Mouse (Mus musculus): ENCODE data around the gene Nucb2. TPM values are rescaled to one million over a fixed set of nuclear protein-coding genes. Genes with fewer than 3 reads are reported as not detected.

Gene Nucb2
- polyA plus RNA-seq, 1 experiment from 2014 or later = 2.8 TPM

- ATAC-seq (ENCODE audit: low read depth) (no peak), DNase-seq (no peak)
- no peak overlapping the region for H3K9ac ChIP-seq
- no peak overlapping the region for H3K4me3 ChIP-seq (replicated peaks)
- H3K36me3 ChIP-seq = no peaks in the 10 kb centered on the region
- 42% methylated on average over 3 of the region's 3 CpGs for WGBS (ENCODE audit: insufficient replicate concordance)
- H3K9me3 ChIP-seq (replicated peaks) = no peaks in the 10 kb centered on the region
- no peaks in the 10 kb centered on the region for H3K27me3 ChIP-seq
- no peaks in the 10 kb centered on the region for H3K4me1 ChIP-seq (replicated peaks)
- no peak overlapping the region for H3K27ac ChIP-seq
- H3K4me2 ChIP-seq = no peak overlapping the region
Measured at GRCm38 (mm10) chr7:116519805-116520204, 15.6 kb downstream of the Nucb2 start.

DNA sequence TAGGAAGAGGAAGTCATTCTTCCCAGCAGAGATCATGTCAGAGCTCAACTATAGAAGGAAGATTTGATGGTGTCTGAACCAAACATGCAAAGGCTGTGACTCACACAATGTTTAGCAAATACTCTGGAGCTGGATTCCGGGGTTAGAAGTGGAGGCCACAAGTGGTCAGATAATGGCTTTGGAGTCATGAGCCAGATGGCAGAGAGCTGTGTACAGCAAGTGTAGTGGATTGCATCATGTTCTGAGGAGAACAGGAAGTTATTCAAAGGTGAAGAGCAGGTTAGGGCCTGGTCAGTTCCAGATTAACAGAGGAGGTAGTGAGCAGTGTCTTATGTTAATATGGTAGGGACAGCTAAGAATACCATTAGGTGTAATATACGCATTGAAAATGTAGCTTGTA is 20.4 kb downstream of the Nucb2 start:
- H3K27me3 ChIP-seq = no peaks in the 10 kb centered on the region
- no peaks in the 10 kb centered on the region for H3K4me1 ChIP-seq (replicated peaks)
- ATAC-seq (ENCODE audit: low read depth) (no peak), DNase-seq (no peak)
- H3K9ac ChIP-seq = no peak overlapping the region
- no peak overlapping the region for H3K27ac ChIP-seq
- no peak overlapping the region for H3K4me3 ChIP-seq (replicated peaks)
- 54% methylated on average over 2 of the region's 2 CpGs for WGBS (ENCODE audit: insufficient replicate concordance)
- no peak overlapping the region for H3K4me2 ChIP-seq
- H3K9me3 ChIP-seq (replicated peaks) = no peaks in the 10 kb centered on the region
- no peaks in the 10 kb centered on the region for H3K36me3 ChIP-seq

DNA sequence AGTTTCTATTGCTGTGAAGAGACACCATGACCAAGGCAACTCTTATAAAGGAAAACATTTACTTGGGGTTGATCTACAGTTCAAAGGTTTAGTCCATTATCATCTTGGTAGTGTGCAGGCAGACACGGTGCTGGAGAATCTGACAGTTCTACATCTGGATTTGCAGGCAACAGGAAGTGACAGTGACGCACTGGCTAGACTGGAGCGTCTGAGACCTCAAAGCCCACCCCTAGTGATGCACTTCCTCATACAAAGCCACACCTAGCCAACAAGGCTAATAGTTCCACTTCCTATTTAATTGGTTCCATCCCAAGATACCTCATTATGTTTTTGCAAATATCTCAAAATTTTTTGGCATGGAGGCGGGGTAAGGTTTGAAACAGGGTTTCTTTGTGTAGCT is 25.6 kb downstream of the Nucb2 start:
- Histone ChIP-seq H3K27me3 (no peaks in the 10 kb centered on the region), H3K4me3 (replicated peaks) (no peak overlapping the region), H3K9me3 (replicated peaks) (no peaks in the 10 kb centered on the region), H3K4me1 (replicated peaks) (no peaks in the 10 kb centered on the region), H3K9ac (no peak overlapping the region), H3K36me3 (no peaks in the 10 kb centered on the region), H3K27ac (no peak overlapping the region), H3K4me2 (no peak overlapping the region)
- 36% methylated on average over 4 of the region's 4 CpGs for WGBS (ENCODE audit: insufficient replicate concordance)
- DNase-seq = no peak
- ATAC-seq (ENCODE audit: low read depth) = no peak

GRCm38 (mm10) chr7:116530470-116530869 is 26.3 kb downstream of the Nucb2 start:
- H3K4me1 ChIP-seq (replicated peaks) = no peaks in the 10 kb centered on the region
- ATAC-seq (ENCODE audit: low read depth) (no peak), DNase-seq (no peak)
- H3K4me2 ChIP-seq = no peak overlapping the region
- no peaks in the 10 kb centered on the region for H3K36me3 ChIP-seq
- H3K27ac ChIP-seq = no peak overlapping the region
- no peak overlapping the region for H3K4me3 ChIP-seq (replicated peaks)
- 72% methylated on average over 5 of the region's 5 CpGs for WGBS (ENCODE audit: insufficient replicate concordance)
- H3K9ac ChIP-seq = no peak overlapping the region
- H3K27me3 ChIP-seq = no peaks in the 10 kb centered on the region
- no peaks in the 10 kb centered on the region for H3K9me3 ChIP-seq (replicated peaks)

DNA sequence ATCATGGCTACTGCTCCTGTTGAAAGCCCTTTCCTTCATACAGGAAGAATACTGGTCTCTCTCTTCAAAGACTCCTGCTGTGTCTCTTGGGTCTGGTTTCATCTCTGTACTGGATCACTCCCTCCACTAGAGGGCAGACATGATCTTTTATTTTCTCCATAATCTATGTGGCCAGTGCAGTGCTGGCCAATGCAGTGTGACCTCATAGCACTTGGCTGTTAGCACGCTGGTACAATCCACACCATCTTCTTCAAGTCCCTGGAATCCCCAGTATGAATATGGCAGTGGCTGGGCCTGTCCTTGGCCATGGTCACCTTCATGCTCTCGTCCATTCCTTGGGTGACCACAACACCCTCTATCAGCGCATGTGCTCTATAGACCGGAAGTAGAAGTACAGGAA is 27.1 kb downstream of the Nucb2 start:
- no peak for DNase-seq
- H3K27me3 ChIP-seq = no peaks in the 10 kb centered on the region
- 0 out of 2 replicates have a peak, but pooled peaks have one; percentile 45 for ATAC-seq (ENCODE audit: low read depth)

DNA sequence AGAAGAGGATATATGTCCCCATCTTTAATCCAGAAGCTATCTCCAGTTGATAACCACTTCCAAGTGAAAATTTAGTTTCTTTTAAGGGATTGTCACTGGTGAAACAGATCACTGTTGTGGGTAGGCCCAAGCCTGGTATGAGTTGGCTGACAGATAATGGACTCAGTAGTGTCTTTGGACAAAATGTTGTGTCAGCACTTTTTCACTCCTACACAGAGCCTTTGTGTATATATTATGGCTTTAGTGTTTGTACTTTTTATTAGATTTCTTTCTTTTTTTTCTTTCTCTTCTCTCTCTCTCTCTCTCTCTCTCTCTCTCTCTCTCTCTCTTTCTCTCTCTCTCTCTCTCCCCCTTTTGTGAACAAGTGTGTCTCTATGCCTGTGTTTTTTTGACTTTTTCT is 52.7 kb downstream of the Nucb2 start:
- ATAC-seq (ENCODE audit: low read depth) (no peak), DNase-seq (no peak)
- no peaks in the 10 kb centered on the region for H3K36me3 ChIP-seq
- H3K4me2 ChIP-seq = no peak overlapping the region
- no peaks in the 10 kb centered on the region for H3K4me1 ChIP-seq (replicated peaks)
- no peak overlapping the region for H3K4me3 ChIP-seq (replicated peaks)
- no peak overlapping the region for H3K27ac ChIP-seq
- H3K9me3 ChIP-seq (replicated peaks) = no peaks in the 10 kb centered on the region
- H3K27me3 ChIP-seq = no peaks in the 10 kb centered on the region
- no peak overlapping the region for H3K9ac ChIP-seq

More for the DNA sequence above, 27.1 kb downstream of the Nucb2 start:
- H3K9ac ChIP-seq = no peak overlapping the region
- H3K4me2 ChIP-seq = no peak overlapping the region
- no peaks in the 10 kb centered on the region for H3K36me3 ChIP-seq
- no peak overlapping the region for H3K4me3 ChIP-seq (replicated peaks)
- 61% methylated on average over 4 of the region's 4 CpGs for WGBS (ENCODE audit: insufficient replicate concordance)
- H3K9me3 ChIP-seq (replicated peaks) = no peaks in the 10 kb centered on the region
- H3K4me1 ChIP-seq (replicated peaks) = no peaks in the 10 kb centered on the region
- no peak overlapping the region for H3K27ac ChIP-seq

- Histone ChIP-seq H3K9ac (no peak overlapping the region), H3K27me3 (no peaks in the 10 kb centered on the region), H3K9me3 (replicated peaks) (no peaks in the 10 kb centered on the region)
Measured at GRCm38 (mm10) chr7:116574551-116574950, 70.4 kb downstream of the Nucb2 start.

More at GRCm38 (mm10) chr7:116574551-116574950, 70.4 kb downstream of the Nucb2 start:
- Histone ChIP-seq H3K4me3 (replicated peaks) (no peak overlapping the region), H3K36me3 (no peaks in the 10 kb centered on the region), H3K27ac (no peak overlapping the region), H3K4me1 (replicated peaks) (no peaks in the 10 kb centered on the region), H3K4me2 (no peak overlapping the region)
- DNase-seq (no peak), ATAC-seq (ENCODE audit: low read depth) (no peak)

Other genes starting within 250 kb of the Nucb2 start
- gene Plekha7, start 196.0 kb upstream of the Nucb2 start, polyA plus RNA-seq (2015; fragmentation: Nextera tagmentation; extraction: Ambion mirVana) = 2.5 and 3.5 TPM in 2 replicates
- gene Rps13, start 170.2 kb upstream of the Nucb2 start, polyA plus RNA-seq (2015; fragmentation: Nextera tagmentation; extraction: Ambion mirVana) = 640 and 679 TPM in 2 replicates
- gene Pik3c2a, start 60.9 kb upstream of the Nucb2 start, polyA plus RNA-seq (2015; fragmentation: Nextera tagmentation; extraction: Ambion mirVana) = 3.9 and 5.1 TPM in 2 replicates

Data from liver, embryonic 13.5 days (tissue).